Mouse (Mus musculus) 3134 (cell line): Measurements from ENCODE around the gene Isy1.
A peak's percentile ranks its signal among the peaks of the same experiment; 100 is the strongest.

Experiments used
- DNase-seq: peaks from one replicate; pipeline ENCODE4 v3.0.0-alpha.2; 2011; ENCODE audit warnings: low spot score; ENCODE audit not compliant: insufficient read length; ENCODE audit errors: extremely low read depth

The Isy1 gene

DNA sequence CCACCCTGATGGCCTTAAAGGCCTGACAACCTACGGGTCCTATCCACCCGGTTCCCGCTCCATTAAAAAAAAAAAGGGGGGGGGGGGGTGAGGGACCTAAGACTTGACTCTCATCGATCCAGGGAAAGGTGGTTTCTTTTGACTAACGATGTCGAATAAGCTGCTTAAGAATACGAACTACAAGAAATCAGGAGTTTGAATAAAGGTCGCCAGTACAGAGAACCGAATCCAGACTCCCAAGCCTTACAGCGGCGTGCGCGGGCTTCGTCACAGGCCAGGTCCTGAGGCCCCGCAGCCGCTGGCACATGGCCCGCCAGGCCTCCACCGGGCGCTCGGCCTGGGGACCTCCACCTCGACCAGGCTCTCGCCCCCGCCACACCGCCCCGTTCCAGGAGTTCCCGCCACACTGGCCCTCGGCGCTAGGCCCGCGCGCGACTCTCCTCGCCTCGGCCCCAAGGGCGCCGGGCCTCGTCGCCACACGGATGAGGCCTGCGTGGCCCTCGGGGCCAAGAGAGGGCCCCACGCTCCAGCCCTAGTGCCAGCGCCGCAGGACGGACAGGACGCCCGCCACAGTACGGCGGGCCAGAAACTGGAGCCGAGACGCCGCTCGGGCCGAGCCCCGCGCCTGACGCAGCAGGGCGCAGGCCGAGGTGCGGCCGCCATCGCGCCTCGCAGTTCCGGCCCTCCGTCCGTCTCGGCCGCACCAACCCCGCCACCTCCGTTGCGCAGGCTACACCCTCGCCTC, 11.7 kb upstream of the Isy1 start:
- peak; percentile 68 for DNase-seq

DNA sequence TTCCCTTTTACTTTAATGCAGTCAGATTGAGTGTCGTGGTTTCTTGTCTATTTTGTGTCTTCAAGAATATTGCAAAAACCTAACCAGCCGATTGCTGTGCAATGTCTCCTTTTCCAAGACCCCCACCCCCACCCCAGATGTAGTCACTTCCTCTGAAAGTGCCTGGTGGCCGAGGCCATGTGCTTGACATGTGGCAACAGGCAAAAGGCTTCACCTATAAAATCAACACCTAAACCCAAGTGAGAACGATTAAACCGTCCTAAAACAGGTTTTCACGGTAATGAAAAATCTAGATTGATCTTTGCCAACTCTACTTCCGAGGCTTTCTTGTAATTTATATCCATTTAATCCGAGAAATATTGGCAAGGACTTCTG, 11.2 kb upstream of the Isy1 start:
- peak; percentile 32 for DNase-seq

- no peak for DNase-seq
Measured at GRCm38 (mm10) chr6:87846813-87847212, 8.2 kb upstream of the Isy1 start.

DNA sequence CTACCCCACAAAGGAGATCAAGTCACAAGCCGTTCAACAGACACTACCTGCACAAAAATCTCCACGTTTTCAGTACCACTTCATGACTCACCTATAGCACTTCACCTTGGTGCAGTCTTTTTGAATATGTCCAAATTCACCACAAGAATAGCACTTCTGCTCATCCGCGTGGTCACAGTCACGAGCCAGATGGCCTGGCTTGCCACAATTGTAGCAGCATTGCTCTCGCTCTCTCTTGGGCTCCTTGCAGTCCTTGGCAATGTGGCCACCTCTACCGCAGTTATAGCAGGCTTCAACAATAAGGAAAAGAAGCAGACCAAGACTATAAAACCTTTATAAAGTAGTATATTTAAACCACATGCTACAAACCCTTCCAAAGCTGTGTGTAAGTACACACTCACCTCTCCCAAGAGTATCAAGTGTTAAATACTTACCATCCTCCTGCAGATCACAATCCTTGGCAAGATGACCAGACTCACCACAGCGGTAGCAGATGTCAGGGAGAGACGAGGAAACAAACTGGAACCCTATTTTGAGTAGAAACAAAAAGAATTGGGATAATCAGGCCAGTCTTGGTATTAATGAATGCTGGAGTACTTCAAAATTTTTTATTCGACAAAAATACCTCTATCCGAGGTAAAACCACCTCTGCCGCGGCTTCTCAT, 6.6 kb upstream of the Isy1 start:
- DNase-seq, result no peak

GRCm38 (mm10) chr6:87842254-87842653, 3.7 kb upstream of the Isy1 start:
- no peak for DNase-seq

GRCm38 (mm10) chr6:87841635-87842034, 3.0 kb upstream of the Isy1 start:
- DNase-seq, result no peak

DNA sequence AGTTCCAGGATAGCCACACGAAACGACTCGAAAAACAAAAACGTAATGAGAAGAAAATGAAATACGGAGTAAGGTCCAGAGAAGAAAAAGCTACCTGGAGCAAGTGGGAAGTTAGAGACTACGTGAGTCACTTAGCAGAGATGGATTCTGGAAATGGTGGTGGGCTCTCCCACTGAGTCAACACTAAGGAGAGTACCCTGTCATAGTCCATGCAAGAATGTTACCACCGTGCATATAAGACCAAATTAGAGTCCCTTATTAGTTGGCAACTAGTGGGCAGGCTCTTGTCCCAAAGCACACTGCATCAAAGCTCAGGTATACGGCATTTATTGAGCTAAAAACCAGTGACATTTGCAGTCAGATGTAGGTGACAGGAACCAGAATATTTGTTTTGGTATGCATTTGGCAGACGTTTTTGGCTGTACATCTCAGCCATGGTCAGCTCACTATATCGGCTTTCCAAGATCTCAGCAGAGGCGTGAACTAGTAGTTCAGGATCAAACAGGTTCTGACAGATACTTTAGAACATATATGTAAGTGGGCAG, 1.3 kb upstream of the Isy1 start:
- DNase-seq, result no peak

DNA sequence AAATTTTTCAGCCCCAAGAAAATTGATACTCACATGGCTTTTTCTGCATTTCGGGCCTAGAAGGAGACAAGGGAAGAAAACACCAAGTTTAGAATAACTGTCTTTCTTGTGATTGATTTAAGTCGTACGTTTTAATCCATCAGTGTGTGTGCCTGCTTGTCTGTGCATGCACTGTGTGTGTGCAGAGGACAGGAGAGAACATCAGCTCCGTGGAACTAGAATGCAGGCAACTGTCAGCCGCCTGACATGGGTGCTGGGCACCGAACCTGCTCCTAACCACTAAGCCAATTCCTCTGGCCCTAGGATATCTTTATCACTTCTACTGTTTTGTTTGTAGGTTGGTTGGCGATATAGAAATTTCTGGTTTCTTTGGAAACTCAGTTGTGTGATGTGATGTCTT, 2.9 kb downstream of the Isy1 start, which contains the start of gene Gm45140:
Gene Gm45140, minus strand, starts transcription at position 101 of the 400 bp plus-strand sequence.
- DNase-seq, result no peak

DNA sequence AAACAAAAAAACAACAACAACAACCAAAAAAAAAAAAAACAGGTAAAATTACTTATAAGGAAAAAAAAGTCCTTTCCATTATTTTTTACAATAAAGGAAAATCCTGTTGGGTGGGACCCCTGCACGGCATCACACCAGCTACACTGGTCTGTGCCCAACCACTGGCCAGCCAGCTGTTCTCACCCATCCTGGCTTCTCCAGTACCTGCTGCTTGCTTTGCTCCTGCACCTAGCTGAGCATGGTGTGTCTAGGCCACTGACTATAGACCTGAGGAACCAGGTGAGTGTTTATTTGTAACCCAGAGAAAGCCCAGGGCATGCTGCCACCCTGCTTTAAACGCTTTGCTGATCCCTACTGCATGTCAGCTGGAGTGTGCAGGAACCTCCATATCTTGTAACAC, 18.2 kb downstream of the Isy1 start:
- DNase-seq, result no peak

GRCm38 (mm10) chr6:87814486-87814885, 24.1 kb downstream of the Isy1 start:
- no peak for DNase-seq

- DNase-seq, result no peak
Measured at GRCm38 (mm10) chr6:87812656-87813055, 25.9 kb downstream of the Isy1 start.

GRCm38 (mm10) chr6:87811675-87812338, 26.8 kb downstream of the Isy1 start, which contains the start of gene Rab43:
Gene Rab43 (minus strand): TSS chr6:87812164.
- peak; percentile 93 for DNase-seq

DNA sequence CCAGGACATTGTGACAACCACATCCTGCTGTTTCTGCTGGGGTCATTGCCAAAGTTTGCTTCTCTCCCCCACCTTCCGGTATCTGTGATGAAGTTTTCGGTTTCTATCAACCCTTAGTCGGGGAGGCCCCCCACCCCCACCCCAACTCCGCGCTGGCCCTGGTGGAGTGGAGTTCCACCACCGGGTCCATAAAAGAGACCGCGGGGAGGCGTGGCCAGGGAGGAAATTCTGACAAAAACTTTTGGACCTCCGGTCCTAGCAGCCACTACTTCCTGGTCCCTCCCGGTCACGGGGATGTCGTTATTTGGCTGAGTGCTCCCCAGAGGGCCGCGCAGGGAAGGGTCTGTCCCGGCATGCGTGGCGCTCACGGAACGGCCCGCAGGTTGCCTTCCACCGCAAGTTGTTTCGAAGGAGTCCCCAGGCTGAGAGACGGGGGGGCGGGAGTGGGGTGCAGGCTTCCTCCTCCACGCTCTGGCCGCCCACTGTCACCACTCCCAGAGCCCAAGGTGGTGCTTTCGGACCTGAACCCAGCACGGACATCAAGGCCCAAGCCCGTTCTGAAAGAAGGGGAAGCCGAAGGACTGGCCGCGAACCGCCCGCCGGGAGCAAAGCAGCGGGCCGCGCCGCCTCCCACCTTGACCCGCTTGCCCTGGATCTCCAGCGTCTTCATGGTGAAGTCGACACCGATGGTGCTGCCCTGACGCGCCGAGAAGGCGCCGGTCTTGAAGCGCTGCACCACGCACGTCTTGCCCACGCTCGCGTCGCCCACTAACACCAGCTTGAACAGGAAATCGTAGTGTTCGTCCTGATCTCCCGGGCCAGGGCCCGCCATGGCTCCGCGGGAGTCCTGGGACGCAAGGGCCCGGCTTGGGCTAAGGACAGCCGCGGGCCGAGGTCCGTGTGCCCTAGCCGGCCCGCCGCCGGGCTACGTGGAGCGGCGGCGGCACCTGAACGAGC, 27.6 kb downstream of the Isy1 start:
- peak; percentile 79 for DNase-seq

GRCm38 (mm10) chr6:87810311-87810710, 28.3 kb downstream of the Isy1 start:
- DNase-seq, result no peak

DNA sequence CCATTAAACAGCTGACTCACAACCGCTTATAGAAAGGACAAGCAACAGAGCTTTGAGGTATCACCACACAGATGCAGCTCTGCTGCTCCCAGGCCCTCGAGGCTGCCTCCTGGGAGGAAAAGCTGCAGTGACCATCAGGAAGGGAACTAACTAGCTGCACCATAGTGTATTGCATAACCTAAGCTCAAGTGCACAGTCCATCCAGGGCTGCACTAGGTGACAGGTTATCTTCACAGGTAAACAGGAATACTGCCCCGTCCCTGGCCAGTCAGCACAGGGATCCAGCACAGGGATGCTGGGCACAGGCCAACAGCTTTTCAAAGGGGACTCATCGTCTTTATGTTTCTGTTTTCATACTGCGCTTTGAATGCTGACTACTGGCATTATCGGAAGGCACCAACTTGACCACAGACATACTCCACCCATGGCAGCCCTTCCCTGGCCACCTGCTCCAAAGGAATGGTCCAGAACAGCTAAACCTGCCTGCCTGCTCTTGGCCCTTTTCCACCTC, 28.9 kb downstream of the Isy1 start:
- DNase-seq, result no peak

DNA sequence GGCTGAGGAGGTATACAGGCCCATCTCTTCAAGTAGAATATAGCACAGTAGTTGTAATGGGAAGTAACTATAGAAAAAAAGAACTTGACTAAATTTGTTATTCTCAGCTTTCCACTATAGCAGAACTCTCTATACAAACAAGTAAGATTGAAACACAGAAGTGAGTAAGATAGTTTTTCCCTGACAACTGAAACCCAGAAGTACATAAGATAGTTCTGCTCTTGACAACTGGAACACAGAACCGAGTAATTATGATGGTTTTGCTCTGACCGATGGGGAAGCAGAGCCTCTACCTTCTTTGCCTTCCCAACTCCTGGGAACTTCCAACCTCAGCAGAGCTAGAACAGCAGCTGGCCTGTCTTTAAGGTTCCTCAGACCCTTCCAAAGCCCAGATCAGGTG, 29.5 kb downstream of the Isy1 start:
- no peak for DNase-seq

DNA sequence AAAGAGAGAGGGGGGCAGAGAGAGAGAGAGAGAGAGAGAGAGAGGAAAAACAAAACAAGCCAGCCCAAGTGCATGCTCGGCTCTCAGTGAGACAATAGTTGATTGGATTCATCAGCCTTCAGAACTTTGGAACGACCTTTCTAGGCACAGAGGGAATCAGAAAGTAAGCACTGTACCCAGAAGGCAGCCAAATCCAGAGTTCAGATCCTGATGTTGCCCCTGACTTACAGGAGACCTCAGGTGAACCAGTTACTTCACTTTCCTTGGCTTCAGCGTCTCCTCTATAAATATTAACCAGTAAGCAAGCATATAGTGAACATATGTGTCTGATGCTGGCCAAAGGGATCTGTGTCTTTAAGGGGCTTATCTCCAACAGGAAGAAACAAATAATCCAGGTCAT, 30.1 kb downstream of the Isy1 start:
- no peak for DNase-seq

- no peak for DNase-seq
Measured at GRCm38 (mm10) chr6:87807735-87808440, 30.7 kb downstream of the Isy1 start.

DNA sequence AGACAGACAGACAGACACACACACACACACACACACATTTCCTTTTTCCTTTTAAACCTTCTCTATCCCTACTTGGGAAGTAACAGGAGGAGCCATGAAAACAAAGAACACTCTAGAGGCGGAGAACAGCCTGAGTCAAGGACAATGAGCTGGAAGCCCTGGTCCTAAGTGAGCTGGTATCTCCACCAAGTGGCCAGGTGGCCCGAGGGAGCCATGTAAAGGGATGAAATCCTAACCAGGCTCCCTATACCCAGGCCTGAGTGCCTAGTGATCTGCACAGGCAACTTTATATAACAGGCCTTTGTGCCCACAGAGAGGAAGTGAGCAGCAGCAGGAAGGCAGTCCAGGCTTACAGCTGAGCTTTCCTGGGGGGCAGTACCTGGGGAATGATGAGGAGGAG, 31.7 kb downstream of the Isy1 start:
- no peak for DNase-seq

GRCm38 (mm10) chr6:87806028-87806427, 32.6 kb downstream of the Isy1 start:
- no peak for DNase-seq
